Comparison of ENCODE assay signal across 8 mouse cellular contexts in genomic region chr4:148287476-148288054, GRCm38 (mm10). TPM values are rescaled to one million over a fixed set of nuclear protein-coding genes. Genes with fewer than 3 reads are reported as not detected.
DNase-seq lines count a peak whose midpoint lies in the region; ATAC-seq and TF ChIP-seq lines count a peak whose summit lies in the region.

TSS of gene Disp3 (minus strand) at chr4:148287965.

- no peak for TF ChIP-seq POLR2A in small intestine, adult 2 months (IDR thresholded peaks at IDR 0.05; ENCODE audit: low read depth, low read length)

- ATAC-seq in megakaryocyte, adult 5-6 weeks (ENCODE audit: poor library complexity, severe bottlenecking): no peak

- intact Hi-C loops in left cerebral cortex, postnatal 36 days (cut with DNase I): loop anchor here (2.0 to 5.0 kb wide), 3 partner anchors 40 to 141 kb away; no protein-coding TSS in a partner anchor

- H3K4me1 ChIP-seq in megakaryocyte, embryonic 14.5 days: peaks cover 37% of the 10 kb centered on the region
- peaks cover 4% of the 10 kb centered on the region; the same call in 1 of the 2 replicates for H3K4me1 ChIP-seq in small intestine, adult 2 months (ENCODE audit: control insufficient read depth, insufficient read depth, insufficient read length, low read length)

- H3K27ac ChIP-seq in small intestine, adult 2 months (ENCODE audit: insufficient read depth, low read depth, low read length): no peak within 1 kb of the TSS

- H3K36me3 ChIP-seq in megakaryocyte, embryonic 14.5 days (replicated peaks; ENCODE audit: low read length): no peaks in the 10 kb centered on the region
- H3K36me3 ChIP-seq in small intestine, adult 2 months (ENCODE audit: control insufficient read depth, insufficient read depth, low read length): no peaks in the 10 kb centered on the region

- 2% methylated on average over 53 of the region's 54 CpGs for WGBS in small intestine, adult 2 months

- H3K4me3 ChIP-seq in megakaryocyte, embryonic 14.5 days (replicated peaks): peak within 1 kb of the TSS; percentile 90
- peak within 1 kb of the TSS; percentile 28; the same call in 1 of the 2 replicates for H3K4me3 ChIP-seq in small intestine, adult 2 months (ENCODE audit: low read depth, low read length)

- H3K27me3 ChIP-seq in megakaryocyte, embryonic 14.5 days (replicated peaks): peaks cover 63% of the 10 kb centered on the region
- H3K27me3 ChIP-seq in small intestine, adult 2 months (ENCODE audit: control insufficient read depth, insufficient read depth, low read length): peaks cover 16% of the 10 kb centered on the region

- H3K9me3 ChIP-seq in megakaryocyte, embryonic 14.5 days: no peaks in the 10 kb centered on the region

- DNase-seq in cerebellum, adult 9-10 months: peak; percentile 58
- no peak for DNase-seq in cerebellum, postnatal 36 days
- no peak for DNase-seq in left cerebral cortex, postnatal 36 days (ENCODE audit: low spot score in 2 of 2)
- no peak for DNase-seq in spleen, postnatal 14 days (ENCODE audit: low spot score in 2 of 2)
- DNase-seq in c-Kit-positive CD71-positive TER-119-positive erythroid progenitor cells, embryonic 14.5 days (ENCODE audit: low spot score): no peak

- TF ChIP-seq CTCF in small intestine, adult 2 months (IDR thresholded peaks at IDR 0.05; ENCODE audit: extremely low read depth, insufficient read length, insufficient replicate concordance, low read depth, low read length): no peak

RNA-seq across cellular contexts. Expression of gene Disp3, which starts in this region (rescaled TPM):
- polyA plus RNA-seq in megakaryocyte, embryonic 14.5 days (2012; ENCODE audit: insufficient read depth, low replicate concordance): 1.0 and 1.9 TPM in 2 replicates
- total RNA-seq in megakaryocyte, adult 5-6 weeks (2015): not detected in 2 replicates
- not detected in 2 replicates for total RNA-seq in megakaryocyte, adult 5-6 weeks (2017)
- total RNA-seq in left cerebral cortex, postnatal 36 days (2021): 10 to 100 TPM; 24.3 to 34.8 TPM
- polyA plus RNA-seq in small intestine, adult 2 months (2012; rRNA removed): 0.06 TPM in 2 replicates

Comparison
In these comparisons a context has a peak if more than half of its experiments do, and no peak if none do; other contexts are left out.
1. RNA of gene Disp3 (total RNA-seq): 24.3 to 34.8 TPM in left cerebral cortex, postnatal 36 days; not detected in megakaryocyte, adult 5-6 weeks; every median in the first group is over 10 times any median in the second.